Mouse (Mus musculus) cerebellum, adult 11-12 months (tissue): Measurements from ENCODE around the gene Atp6v1b1.

ENCODE experiments used
- DNase-seq: peaks from one replicate; pipeline ENCODE4 v3.0.0; 2022

Atp6v1b1 gene

DNA sequence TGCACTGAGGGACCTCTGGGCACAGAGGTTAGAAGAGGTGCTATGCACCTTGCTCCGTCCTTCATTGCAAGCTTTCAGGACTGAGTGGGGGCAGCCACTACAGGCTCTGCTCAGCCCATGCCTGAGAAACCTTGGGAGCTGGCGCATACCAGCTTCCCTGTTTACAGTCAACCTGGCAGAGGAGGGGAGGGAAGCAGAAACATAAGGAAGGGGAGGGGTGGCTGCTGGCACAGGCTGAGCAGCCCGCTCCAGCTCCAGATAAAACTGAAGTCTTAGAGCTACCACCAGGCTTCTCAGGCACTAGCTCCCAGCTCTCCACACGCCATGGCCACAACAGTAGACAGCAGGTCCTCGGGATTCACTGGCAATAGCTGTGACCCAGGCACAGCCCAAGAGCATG is at the start of gene Atp6v1b1:
Gene Atp6v1b1 (plus strand): TSS at position 230 of the 400 bp plus-strand sequence.
- DNase-seq: no peak

DNA sequence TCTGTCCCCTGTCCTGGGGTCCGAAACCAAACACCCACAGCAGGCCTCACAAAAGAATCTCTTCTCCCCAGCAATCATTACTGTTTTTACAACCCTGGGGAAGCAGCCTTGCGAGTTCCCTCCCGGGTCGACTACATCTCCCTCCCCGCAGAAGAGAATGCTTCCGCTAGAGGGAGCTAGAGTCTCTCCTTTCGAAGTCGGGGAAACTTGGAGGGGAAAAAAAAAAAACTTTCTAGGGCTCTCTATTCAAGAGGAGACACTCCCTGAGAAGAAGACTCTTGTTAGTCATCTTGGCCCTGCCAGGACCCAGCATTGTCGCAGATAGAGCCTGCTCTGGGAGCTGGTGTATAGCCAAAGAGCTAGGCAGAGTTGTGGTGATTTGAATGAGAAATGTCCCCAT is 49.0 kb upstream of the Atp6v1b1 start:
- DNase-seq: no peak

DNA sequence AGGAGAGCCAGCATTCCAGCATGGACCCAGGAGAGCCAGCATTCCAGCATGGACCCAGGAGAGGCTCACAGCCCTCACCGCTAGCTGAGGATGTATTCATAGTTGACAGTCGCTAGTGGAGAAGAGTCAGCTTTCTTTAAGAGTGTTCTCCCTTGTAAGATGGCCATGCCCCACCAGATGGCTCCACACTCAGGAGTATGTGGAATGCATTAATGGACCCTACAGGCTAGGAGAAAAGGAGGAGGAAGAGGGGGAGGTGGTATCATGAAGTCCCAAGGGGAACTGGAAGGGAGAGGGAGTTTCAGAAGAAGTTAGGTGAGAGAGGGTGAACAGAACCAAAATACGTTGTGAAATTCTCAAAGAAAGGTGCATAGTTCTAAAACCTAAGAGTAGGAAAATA is 47.1 kb upstream of the Atp6v1b1 start:
- no peak for DNase-seq

DNA sequence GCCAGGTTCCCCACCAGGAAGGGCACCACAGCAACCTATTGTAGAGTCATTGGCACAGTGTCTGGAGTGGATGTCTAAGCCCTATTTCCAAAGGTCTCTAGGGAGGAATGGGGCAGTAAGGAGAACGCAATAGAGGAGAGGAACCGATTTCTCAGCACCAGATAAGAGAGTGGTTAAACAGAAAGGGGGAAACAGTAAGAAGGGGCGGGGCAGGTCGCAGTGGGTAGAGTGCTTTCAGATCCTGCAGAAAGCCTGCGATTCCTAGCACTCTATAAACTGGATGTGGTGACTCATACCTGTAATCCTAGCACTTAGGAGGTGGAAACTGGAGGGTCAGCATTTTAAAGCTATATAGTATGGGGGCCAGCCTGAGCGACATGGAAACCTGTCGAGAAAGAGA is 46.1 kb upstream of the Atp6v1b1 start:
- DNase-seq: no peak

DNA sequence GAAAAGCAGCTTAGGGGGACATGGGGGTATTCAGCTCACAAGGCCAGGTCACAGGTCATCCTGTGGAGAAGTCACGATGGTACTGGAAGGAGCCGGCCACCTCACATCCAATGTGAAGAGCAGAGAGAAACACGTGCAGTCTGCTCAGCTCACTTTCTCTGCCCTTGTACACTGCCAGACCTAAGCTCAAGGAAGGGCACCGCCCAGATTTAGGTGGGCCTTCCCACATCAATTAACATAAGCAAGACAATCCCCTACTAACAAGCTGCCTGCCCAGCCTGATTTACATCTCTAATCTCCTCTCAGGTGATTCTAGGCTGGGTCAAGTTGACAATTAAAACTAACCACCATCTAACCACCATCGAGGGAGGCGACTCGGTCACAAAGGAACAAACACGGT is 44.9 kb upstream of the Atp6v1b1 start:
- DNase-seq: no peak

DNA sequence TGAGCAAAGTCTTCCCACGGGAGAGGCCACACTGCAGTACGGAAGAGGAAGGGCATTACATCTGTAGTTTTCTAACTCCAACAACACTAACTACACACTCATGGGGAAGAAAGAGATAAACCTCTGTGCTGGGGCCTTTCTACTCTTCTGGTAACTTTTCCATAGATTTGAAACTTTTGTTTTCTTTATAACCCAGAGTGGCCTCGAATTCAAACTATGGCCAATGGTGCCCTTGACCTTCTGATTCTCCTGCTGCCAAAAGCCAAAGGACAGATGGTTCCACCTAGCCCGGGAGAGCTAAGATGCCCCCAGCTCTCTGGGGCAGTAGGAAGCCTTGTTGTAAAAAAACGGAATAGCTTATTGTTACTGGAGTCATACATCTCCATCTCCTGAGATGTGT is 42.8 kb upstream of the Atp6v1b1 start:
- DNase-seq: no peak

DNA sequence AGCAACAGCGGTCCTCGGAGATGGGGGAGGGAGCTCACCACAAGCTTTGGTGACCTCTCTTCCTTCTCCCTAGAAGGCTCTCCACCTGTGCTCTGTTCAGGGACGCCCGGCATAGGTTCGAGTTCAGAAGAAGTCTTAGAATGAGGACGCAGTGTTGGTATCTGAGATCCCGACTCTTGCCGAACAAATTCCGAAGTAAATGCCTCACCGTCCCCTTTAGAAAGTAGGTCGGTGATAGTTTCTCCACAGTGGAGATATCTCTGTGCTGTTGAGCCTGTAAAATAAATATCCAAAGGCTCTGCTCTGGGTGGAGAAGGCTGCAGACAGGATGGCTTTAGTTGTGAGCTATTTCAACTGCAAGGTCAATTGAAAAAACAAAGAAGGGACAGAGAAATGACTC is 41.8 kb upstream of the Atp6v1b1 start:
- no peak for DNase-seq

DNA sequence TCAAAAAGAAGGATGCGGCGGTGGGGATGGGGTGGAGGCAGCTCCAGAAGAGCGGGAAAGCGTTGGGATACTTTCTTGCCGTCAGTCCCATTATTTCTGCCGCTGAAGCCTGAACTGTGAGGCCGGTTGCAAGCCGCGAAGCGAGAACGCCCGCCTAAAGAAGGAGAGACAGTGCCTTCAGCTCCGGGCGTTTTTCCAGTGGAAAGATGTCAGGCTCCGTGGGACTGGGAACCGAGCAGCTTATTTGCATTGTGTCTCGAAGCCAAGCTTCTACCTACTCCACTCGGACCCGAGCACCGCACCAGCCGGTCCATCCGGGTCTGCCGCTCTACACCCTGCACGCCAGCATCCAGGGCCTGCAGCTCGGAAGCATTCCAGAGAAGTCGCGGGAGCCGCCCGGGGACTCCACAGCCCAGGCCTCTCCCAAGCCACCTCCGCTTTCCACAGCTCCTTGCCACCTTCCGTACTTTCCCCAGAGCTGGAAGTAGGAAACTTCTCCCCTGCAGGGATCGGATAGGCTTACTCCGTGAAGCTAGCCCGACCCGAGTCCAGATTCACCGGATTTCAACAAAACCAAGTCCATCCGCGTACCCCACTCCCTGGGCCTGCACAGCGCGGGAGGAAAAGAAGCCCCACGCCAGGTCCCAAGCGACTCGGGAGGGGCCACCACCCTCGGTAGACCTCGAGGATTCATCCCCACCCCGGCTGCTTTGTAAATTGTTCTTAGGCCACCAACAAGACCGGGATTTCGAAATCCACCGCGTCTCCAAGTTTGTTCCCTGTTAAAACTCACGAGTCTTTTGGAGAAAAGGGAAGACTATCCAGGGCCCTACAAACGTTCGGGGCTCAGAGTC is 40.4 kb upstream of the Atp6v1b1 start:
- DNase-seq: no peak

DNA sequence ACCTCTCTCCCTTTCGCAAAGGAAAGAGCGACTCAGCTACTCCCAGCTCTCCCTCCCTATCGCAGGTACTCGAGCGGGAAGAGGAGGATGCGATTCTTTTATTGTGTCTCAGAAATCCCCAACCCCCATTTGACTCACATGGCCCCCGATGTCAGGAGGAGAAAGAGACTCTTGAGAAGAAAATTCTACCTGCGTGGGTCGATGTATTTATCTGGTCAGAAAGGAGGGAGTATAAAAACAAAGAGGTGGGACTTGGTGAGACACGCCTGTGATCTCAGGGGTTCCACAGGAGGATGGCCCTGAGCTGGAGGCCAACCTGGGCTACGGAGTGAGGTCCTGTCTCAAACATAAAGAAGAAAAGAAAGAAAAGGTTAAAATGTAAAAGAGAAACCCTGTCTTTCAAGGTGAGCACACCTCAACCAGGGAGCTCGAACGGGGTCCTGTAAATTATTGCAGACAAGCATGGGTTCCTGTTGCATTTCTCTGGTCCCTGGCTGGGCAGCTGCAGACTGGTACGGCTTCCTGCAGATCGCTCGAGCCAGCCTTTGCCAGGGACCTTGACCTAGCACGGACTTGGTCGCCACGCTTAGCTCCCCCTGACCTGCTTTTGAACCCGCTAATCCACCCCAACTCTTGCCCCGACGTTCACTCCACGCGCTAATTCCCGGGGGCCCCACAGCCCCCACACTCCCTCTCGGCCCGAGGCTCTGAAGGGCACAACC is 39.6 kb upstream of the Atp6v1b1 start:
- DNase-seq: no peak

DNA sequence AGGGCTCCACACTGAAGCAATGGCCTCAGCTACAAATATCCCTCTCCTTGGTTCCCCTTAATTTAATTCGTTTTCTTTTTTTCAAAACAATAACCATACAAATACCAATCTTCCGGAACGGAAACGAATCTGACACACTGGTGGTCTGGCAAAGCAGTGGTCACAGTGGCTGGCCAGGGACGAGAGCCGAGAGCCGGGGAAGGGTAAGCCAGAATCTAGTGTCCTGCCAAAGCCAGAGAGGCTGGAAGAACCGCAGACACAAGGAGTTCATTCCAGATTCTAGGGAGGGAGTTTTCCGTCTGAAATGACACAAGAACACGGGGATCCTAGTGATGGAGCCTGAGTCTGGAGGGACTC is 39.1 kb upstream of the Atp6v1b1 start:
- DNase-seq: no peak

DNA sequence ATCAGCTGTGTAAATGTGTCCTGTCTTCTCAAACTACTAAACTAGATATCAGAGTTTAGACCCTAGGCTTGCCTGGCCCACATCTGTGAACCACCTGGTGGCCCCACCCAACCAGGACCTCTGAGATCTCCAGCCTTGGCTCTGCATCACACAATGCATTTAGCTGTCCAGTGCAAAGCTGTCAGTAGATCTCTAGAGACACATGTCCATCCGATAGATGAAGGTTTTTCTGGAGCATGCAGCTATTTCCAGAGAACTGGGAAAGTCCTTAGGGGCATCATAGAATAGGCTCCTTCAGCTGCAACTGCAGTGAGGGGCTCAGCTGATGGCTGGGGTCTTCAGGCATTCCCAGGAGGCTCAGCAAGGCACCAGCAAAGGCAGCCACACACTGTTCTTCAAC is 38.5 kb upstream of the Atp6v1b1 start:
- no peak for DNase-seq

DNA sequence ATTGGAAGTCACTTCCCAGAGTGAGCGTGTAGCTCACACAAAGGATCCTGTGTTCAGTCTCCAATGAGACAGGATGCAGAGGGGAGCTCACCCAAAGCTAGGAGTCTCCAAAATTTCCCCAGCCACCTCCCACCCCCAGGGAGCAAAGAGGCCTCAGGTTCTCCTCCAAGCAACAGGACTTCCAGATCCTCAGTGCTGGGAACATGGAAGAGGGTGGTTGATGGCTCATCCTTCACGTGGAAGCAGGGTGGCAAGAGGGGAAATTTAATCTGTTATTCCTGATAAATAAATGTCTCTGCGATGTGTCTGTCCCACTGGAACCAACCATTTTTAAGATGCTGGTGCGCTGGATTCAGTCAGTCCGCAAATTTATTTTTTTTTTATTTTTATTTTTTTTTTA is 38.1 kb upstream of the Atp6v1b1 start:
- no peak for DNase-seq

DNA sequence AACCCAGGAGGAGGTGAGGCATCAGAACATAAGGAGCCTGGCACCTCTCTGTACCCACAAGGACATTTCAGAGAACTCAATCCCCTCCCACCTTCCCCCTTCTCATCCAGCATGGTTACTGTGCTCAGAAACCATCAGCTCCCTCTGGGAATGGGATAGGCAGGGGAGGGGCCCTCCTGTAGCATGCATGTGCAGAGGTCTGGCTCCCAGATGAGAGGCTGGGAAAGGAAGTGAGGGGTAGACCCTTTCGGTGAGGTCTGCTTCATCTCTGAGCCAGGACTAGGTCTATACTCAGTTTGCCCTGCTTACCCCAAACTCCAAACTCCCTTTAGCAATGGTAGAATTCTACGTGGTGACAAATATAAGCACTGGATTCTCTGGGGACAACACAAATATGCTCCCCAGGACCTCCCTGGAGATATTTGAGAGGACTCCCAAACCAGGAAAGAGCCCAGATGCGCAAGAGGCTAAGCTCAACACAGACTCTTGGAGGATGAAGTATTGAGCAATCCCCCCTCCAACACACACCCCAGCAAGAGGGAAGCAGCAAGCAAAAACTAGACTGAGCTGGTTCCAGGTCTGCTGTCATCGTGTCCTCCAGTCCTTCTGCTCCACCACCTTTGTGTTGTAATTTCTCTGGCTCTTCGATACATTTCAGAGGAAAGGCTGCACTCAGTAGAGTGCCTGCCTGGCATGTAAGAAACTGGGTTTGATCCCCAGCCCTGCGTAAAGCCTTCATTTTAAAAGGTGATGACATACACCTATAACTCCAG is 34.9 kb upstream of the Atp6v1b1 start:
- DNase-seq: no peak

DNA sequence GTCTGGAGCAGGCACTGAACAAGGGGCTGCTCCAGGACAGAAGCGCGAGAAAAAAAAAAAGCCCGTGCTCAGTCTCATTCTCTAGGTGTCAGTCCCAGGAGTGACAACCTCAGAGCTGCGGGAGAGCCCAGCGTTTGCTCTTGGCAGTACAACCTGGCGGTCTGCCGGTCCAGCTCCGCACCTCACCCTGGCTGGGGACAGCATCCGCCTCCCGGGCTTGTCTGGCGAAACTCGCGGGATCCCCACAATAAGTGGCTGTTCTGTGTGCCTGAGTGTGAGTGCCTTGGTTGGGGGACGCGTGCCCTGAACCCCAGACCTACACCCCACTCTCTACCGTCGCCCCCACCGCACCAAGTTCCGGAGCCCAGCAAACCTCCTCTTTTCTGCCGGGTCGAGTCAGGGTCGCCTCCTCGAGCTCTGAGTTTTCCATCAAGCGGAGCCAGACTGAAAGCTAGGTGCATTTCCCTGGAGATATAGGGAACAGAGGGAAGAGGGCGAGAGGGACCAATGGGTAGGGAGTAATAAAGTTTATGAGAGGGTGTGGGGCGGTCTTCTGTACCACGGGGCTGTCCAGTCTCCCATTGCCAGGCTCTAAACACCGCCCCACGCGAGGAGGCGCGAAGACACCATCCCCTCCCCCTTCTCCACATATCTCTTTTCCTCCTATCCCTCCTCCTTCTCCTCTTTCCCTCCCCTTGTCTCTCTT is 32.3 kb upstream of the Atp6v1b1 start:
- no peak for DNase-seq

DNA sequence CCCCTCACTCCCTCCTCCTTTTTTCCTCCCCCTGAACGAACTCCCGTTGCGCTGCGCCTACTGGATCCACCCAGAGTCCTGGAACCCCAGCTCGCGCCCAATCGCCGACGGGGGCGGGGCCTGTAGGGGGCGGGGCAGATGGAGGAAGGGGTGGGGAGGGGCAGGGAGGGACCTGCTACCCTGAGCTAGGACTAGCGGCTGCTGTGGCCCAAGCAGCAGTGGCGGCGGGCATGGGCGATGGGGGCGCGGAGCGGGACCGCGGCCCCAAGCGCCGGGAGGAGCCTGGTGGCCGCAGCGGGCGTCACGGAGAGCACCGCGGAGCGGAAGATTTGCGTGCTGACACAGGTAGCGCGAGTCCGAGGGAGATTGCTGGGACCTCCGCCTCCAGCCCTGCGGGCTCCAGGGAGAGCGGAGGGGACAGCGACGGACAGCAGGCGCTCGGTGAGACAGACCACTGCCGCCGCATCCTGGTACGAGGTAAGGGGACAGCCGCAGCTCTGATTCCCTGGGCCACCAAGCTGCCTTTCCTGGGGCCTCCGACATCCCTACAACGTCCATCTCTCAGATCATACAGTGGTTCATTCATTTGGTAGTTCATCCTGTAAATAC is 31.6 kb upstream of the Atp6v1b1 start, which contains the start of gene Vax2:
Gene Vax2 (plus strand): TSS at position 198 of the 609 bp plus-strand sequence.
- DNase-seq: no peak

DNA sequence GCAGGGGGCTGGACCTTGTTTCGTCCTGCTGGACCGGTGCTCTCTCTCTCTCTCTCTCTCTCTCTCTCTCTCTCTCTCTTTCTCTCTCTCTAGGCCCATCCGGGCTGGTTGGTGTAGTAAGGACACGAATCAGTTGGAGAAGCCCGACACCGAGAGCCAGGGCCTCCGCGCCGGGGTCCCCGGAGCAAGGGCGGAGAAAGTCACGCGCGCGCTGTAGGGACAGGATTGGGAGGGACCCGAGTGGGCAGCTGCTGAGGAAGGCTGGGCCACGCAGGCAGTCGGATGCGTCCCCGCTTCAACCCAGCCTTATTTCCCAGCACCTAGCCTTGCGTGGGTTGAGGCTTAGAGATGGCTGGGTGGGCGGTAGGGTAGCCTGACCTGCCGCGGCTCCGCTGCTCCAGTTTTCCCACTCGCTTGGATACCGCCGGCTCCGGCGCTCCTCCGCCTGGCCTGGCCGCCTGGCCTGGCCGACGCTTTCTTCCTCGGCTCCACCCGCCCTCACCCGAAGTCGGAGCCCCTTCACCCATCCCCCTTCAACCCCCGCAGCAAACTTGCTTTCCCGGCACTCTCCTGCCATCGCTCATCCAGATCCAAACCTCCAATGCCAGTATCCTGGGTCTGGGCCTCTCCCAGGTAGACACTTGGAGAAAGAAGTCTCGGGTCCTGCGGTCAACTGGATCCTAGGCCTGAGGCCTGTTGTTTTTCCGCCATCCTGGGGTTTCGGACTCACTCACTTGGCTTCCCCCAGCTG is 30.9 kb upstream of the Atp6v1b1 start:
- no peak for DNase-seq

DNA sequence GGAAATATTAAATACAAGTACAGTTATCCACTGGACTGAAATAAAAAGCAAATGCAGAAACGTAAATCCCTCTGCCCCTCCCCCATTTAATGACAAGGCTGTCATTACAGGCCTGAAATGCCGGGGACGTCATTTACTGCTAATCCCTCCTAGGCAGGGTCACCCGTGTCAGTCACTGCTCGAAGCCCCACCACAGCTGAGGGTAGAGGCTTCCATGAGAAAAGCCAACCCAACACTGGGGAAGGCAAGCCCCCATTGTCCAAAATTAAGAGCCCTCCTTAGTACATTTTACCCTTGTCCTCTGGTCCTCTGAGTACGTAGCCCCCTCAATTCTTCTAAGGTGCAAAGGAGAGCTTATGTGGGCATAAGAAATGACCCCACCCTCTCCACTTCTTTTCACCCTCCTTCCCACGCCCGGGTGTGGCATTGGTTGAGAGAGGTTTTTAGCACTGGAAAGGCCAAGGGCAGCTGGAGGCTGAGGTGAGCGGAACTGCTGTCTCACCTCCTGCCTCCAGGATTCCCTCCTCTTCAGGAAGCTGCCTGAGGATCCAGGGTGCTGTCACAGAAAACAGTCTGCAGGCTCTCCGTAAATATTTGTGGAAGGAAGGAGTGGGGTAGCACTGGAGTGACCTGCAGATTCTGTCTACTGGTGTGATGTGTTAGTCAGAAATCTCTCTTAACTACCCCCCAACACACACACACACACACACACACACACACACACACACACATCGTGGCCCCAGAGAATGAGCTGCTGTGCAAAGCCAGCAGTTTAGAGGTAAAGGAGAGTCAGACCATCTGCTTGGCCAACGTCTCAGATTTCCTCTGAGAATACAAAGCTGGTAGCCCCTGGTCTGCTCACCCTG is 29.3 kb upstream of the Atp6v1b1 start:
- DNase-seq: no peak

DNA sequence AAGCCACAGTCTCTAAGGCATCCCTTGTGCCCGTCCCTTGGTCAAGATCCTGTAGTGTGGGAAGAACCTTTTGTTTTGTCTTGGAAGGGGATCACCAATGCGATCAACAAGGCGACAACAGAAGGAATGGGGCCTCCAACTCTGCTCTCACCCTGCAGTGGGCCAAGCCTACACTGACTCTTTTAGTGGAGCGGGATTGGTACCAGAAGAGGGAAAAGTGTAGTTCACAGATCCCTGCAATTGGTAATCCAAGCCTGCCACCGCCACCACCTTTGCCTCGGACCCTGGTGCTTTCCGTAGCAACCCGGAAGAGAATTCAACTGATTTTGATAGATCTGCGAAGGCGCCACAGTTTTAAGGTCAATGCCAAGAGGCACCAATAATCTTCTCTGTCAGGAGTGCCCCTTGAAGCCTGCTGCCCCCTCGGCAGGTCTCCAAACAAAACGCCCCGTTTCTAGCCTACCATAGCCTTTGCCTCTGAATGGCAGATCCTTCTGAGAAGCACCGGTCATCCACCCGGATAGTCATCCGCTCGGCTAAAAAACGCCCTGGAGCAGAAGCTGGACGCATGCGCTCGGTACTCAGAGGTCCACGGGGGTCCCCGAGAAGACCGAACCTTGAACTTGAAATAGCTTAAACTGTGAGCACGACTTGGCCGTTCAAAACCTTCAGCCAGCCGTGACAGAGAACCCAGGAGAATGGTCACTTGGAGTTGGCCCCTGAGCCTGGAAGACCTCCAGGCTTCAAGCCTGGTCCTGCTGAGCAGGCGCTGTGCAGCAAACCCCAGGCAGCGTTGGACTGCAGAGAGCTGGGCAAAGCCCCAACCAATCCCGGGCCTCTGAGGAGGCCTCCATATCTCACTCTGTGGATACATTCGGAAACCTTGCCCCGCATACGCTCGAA is 28.3 kb upstream of the Atp6v1b1 start:
- DNase-seq: no peak

DNA sequence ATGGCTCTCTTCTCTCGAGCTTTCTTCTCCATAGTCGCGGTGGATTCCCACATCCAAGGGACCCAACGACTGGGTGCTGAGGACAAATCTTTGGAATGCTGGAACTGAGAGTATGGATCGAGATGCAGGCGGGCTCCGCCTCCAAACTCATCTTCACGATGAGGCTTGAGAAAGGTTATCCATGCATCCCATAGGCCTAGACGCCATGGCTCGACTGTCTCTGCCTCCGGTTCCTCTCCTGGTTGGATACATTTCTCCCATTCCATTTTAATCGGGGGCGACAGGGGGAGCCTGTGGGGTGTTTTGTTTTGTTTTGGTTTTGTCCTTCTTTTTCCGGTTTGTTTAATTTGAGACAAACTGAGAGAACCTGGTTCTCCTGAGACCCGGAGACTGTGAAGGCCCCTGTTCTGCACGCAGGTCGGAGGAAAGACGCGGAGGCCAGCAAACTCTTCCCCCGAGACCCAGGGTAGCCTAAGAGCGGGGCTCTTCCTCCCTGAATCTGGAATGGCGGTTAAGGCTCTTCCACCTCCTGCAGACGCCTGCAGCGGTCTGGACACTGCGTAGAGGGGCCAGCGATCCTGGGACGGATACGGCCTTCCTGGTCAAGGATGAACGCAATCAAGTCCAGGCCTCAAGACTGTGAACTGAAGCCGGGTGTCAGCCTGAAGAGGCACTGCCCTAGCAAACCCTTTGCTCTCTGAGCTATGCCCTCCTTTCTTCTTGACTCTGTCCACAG is 27.2 kb upstream of the Atp6v1b1 start:
- no peak for DNase-seq
